9 mouse cellular contexts compared by ENCODE assay signal in the genomic region with DNA sequence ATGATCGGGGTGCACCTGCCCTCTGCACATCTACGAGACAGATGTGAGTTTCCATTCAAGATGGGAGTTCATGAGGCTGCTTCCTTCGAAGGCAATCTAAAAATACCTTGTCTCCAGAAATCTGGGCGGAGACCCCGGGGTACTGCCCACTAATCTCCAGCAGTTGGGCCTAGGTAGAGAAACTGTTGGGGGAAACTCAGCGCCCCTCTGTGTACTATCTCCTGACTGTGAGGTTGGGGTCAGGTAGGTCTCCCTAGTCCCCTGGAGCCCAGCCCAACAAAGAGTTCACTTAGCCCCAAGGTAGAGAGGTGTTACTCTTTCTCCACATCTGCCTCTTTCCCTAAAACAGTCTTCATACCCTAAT. TPM values are rescaled to one million over a fixed set of nuclear protein-coding genes. Genes with fewer than 3 reads are reported as not detected.
DNase-seq lines count a peak whose midpoint lies in the region; ATAC-seq and TF ChIP-seq lines count a peak whose summit lies in the region.
"Had no signal": no experiment of that assay in that cellular context is flagged by ENCODE, and none has a peak within 500 bp of the region (broad histone marks: within the 10 kb centered on the region; RNA-seq: fewer than 3 reads in every experiment).

No protein-coding gene starts in this region.

- H3K4me2 ChIP-seq in heart, embryonic 15.5 days, result peak overlapping the region; percentile 73
- H3K4me2 ChIP-seq in hindbrain, embryonic 12.5 days (replicated peaks), result peak overlapping the region; percentile 73
- H3K4me2 ChIP-seq in midbrain, embryonic 13.5 days (replicated peaks), result peak overlapping the region; percentile 79

- no peaks in the 10 kb centered on the region for H3K9me3 ChIP-seq in heart, embryonic 15.5 days (replicated peaks)
- peaks cover 7% of the 10 kb centered on the region for H3K9me3 ChIP-seq in hindbrain, embryonic 12.5 days (replicated peaks)
- H3K9me3 ChIP-seq in midbrain, embryonic 13.5 days, result peaks cover 8% of the 10 kb centered on the region

- peaks cover 21% of the 10 kb centered on the region for H3K36me3 ChIP-seq in heart, embryonic 15.5 days
- peaks cover 37% of the 10 kb centered on the region for H3K36me3 ChIP-seq in hindbrain, embryonic 12.5 days
- peaks cover 35% of the 10 kb centered on the region for H3K36me3 ChIP-seq in midbrain, embryonic 13.5 days

- H3K4me1 ChIP-seq in heart, embryonic 15.5 days (replicated peaks), result peaks cover 9% of the 10 kb centered on the region
- peaks cover 4% of the 10 kb centered on the region for H3K4me1 ChIP-seq in cortical plate, adult 2 months (ENCODE audit: control insufficient read depth, insufficient read depth, low read length)
- H3K4me1 ChIP-seq in hindbrain, embryonic 12.5 days, result peaks cover 18% of the 10 kb centered on the region
- H3K4me1 ChIP-seq in midbrain, embryonic 13.5 days (replicated peaks), result peaks cover 34% of the 10 kb centered on the region

- peak overlapping the region; percentile 99 for H3K4me3 ChIP-seq in heart, embryonic 15.5 days
- peak overlapping the region; percentile 80 for H3K4me3 ChIP-seq in cortical plate, adult 2 months (ENCODE audit: insufficient read depth, low read length)
- H3K4me3 ChIP-seq in hindbrain, embryonic 12.5 days, result peak overlapping the region; percentile 91
- H3K4me3 ChIP-seq in midbrain, embryonic 13.5 days (replicated peaks), result peak overlapping the region; percentile 91

- ATAC-seq in heart, embryonic 15.5 days (replicated peaks; ENCODE audit: insufficient number of reproducible peaks, insufficient read depth, low FRiP score, low read depth), result no peak
- ATAC-seq in hindbrain, embryonic 12.5 days (ENCODE audit: low FRiP score), result peak; percentile 9; the same call in 1 of the 2 replicates
- 0 out of 2 replicates have a peak, but pooled peaks have one; percentile 1 for ATAC-seq in midbrain, embryonic 13.5 days

- peak overlapping the region; percentile 85 for H3K27ac ChIP-seq in heart, embryonic 15.5 days
- H3K27ac ChIP-seq in cortical plate, adult 2 months (ENCODE audit: insufficient read depth, low read length), result peak overlapping the region; percentile 39; the same call in 1 of the 2 replicates
- peak overlapping the region; percentile 93 for H3K27ac ChIP-seq in hindbrain, embryonic 12.5 days
- H3K27ac ChIP-seq in midbrain, embryonic 13.5 days, result peak overlapping the region; percentile 89

- no peaks in the 10 kb centered on the region for H3K27me3 ChIP-seq in heart, embryonic 15.5 days
- no peaks in the 10 kb centered on the region for H3K27me3 ChIP-seq in hindbrain, embryonic 12.5 days
- no peaks in the 10 kb centered on the region for H3K27me3 ChIP-seq in midbrain, embryonic 13.5 days
- H3K27me3 ChIP-seq: Patski had no signal

- TF ChIP-seq CTCF in cortical plate, adult 2 months (IDR thresholded peaks at IDR 0.05; ENCODE audit: extremely low read depth, insufficient read depth, low read length), result no peak

- H3K9ac ChIP-seq in heart, embryonic 15.5 days, result peak overlapping the region; percentile 98
- peak overlapping the region; percentile 97 for H3K9ac ChIP-seq in hindbrain, embryonic 12.5 days
- H3K9ac ChIP-seq in midbrain, embryonic 13.5 days (replicated peaks), result peak overlapping the region; percentile 100

- WGBS in heart, embryonic 15.5 days, result 20% methylated on average over 6 of the region's 6 CpGs
- 47% methylated on average over 6 of the region's 6 CpGs for WGBS in hindbrain, embryonic 12.5 days
- WGBS in midbrain, embryonic 13.5 days, result 38% methylated on average over 6 of the region's 6 CpGs

- no peak for DNase-seq in heart, adult 8-10 months (ENCODE audit: low spot score)
- no peak for DNase-seq in Muller cell, postnatal 12 days (ENCODE audit: inconsistent ontology term)
- no peak for DNase-seq in right cerebral cortex, postnatal 4 days
- no peak for DNase-seq in spleen, postnatal 4 days (ENCODE audit: low spot score in 2 of 2)

- no peak for TF ChIP-seq POLR2A in cortical plate, adult 2 months (IDR thresholded peaks at IDR 0.05; ENCODE audit: extremely low read depth, insufficient read depth, low read length)

RNA-seq across cellular contexts. Expression of a gene that starts 0.9 kb away (rescaled TPM):
- 26.4 and 34.9 TPM in 2 replicates for polyA plus RNA-seq in heart, embryonic 15.5 days (2015; fragmentation: Nextera tagmentation; extraction: Ambion mirVana)
- total RNA-seq in heart, adult 8-10 months (2022), result 10 to 100 TPM; 24.2 to 30.9 (median 29.6) TPM
- polyA plus RNA-seq in cortical plate, adult 2 months (2012; rRNA removed), result 52.5 and 55.0 TPM in 2 replicates
- 77.9 and 79.9 TPM in 2 replicates for polyA plus RNA-seq in hindbrain, embryonic 12.5 days (2016; fragmentation: Nextera tagmentation; extraction: Ambion mirVana)
- 85.1 and 90.0 TPM in 2 replicates for polyA plus RNA-seq in midbrain, embryonic 13.5 days (2015; fragmentation: Nextera tagmentation; extraction: Ambion mirVana)

RNA-seq across cellular contexts. Expression of a gene that starts 6.4 kb away (rescaled TPM):
- polyA plus RNA-seq in heart, embryonic 15.5 days (2015; fragmentation: Nextera tagmentation; extraction: Ambion mirVana), result 42.3 and 54.2 TPM in 2 replicates
- 10 to 100 TPM; 20.6 to 24.2 (median 23.3) TPM for total RNA-seq in heart, adult 8-10 months (2022)
- 235 and 262 TPM in 2 replicates for polyA plus RNA-seq in cortical plate, adult 2 months (2012; rRNA removed)
- polyA plus RNA-seq in hindbrain, embryonic 12.5 days (2016; fragmentation: Nextera tagmentation; extraction: Ambion mirVana), result 79.5 and 83.2 TPM in 2 replicates
- polyA plus RNA-seq in midbrain, embryonic 13.5 days (2015; fragmentation: Nextera tagmentation; extraction: Ambion mirVana), result 93.4 and 99.6 TPM in 2 replicates

RNA-seq across cellular contexts. Expression of a gene that starts 21.4 kb away (rescaled TPM):
- 14.2 and 18.6 TPM in 2 replicates for polyA plus RNA-seq in heart, embryonic 15.5 days (2015; fragmentation: Nextera tagmentation; extraction: Ambion mirVana)
- total RNA-seq in heart, adult 8-10 months (2022), result 1 to 10 TPM; 8.8 to 9.8 (median 9.6) TPM
- polyA plus RNA-seq in cortical plate, adult 2 months (2012; rRNA removed), result 67.6 and 73.7 TPM in 2 replicates
- 32.6 and 38.9 TPM in 2 replicates for polyA plus RNA-seq in hindbrain, embryonic 12.5 days (2016; fragmentation: Nextera tagmentation; extraction: Ambion mirVana)
- 33.0 and 34.1 TPM in 2 replicates for polyA plus RNA-seq in midbrain, embryonic 13.5 days (2015; fragmentation: Nextera tagmentation; extraction: Ambion mirVana)

RNA-seq across cellular contexts. Expression of a gene that starts 23.2 kb away (rescaled TPM):
- polyA plus RNA-seq in heart, embryonic 15.5 days (2015; fragmentation: Nextera tagmentation; extraction: Ambion mirVana), result not detected in 2 replicates
- under 1 TPM in 1 of 4 experiments, not detected in 3; 0.16 TPM for total RNA-seq in heart, adult 8-10 months (2022)
- polyA plus RNA-seq in cortical plate, adult 2 months (2012; rRNA removed), result 0.21 and 0.30 TPM in 2 replicates
- not detected in 2 replicates for polyA plus RNA-seq in hindbrain, embryonic 12.5 days (2016; fragmentation: Nextera tagmentation; extraction: Ambion mirVana)
- 0.17 and 0.23 TPM in 2 replicates for polyA plus RNA-seq in midbrain, embryonic 13.5 days (2015; fragmentation: Nextera tagmentation; extraction: Ambion mirVana)
- polyA plus RNA-seq: Patski had no signal

RNA-seq across cellular contexts. Expression of a gene that starts 26.3 kb away (rescaled TPM):
- 5.2 and 5.8 TPM in 2 replicates for polyA plus RNA-seq in heart, embryonic 15.5 days (2015; fragmentation: Nextera tagmentation; extraction: Ambion mirVana)
- 1 to 10 TPM; 2.6 to 4.7 (median 4.1) TPM for total RNA-seq in heart, adult 8-10 months (2022)
- polyA plus RNA-seq in cortical plate, adult 2 months (2012; rRNA removed), result 0.89 and 1.5 TPM in 2 replicates
- polyA plus RNA-seq in hindbrain, embryonic 12.5 days (2016; fragmentation: Nextera tagmentation; extraction: Ambion mirVana), result 3.7 and 4.3 TPM in 2 replicates
- 4.4 and 5.3 TPM in 2 replicates for polyA plus RNA-seq in midbrain, embryonic 13.5 days (2015; fragmentation: Nextera tagmentation; extraction: Ambion mirVana)

Comparison
In these comparisons a context has a peak if more than half of its experiments do, and no peak if none do; other contexts are left out.
1. H3K27ac ChIP-seq: peak in every context shown above with its lines; median percentile 93 in hindbrain, embryonic 12.5 days; 89 in midbrain, embryonic 13.5 days; 85 in heart, embryonic 15.5 days; 39 in cortical plate, adult 2 months.